Mouse (Mus musculus) forebrain, embryonic 10.5 days (tissue): ENCODE measurements around the gene Wwtr1. TPM values are rescaled to one million over a fixed set of nuclear protein-coding genes. Genes with fewer than 3 reads are reported as not detected.
A peak's percentile ranks its signal among the peaks of the same experiment; 100 is the strongest.

ENCODE experiments used
- DNase-seq: peaks from one replicate; pipeline ENCODE4 v3.0.0-alpha.2; 2017; ENCODE audit warnings: low spot score; ENCODE audit errors: extremely low spot score
- H3K27ac ChIP-seq: fragments of 300-500 bp; sonication (generic); 2 replicates; pipeline ENCODE4 v1.5.1; 2016; ENCODE audit warnings: mild to moderate bottlenecking
- H3K27me3 ChIP-seq: fragments of 300-500 bp; sonication (generic); 2 replicates; pipeline ENCODE4 v1.6.1; 2016; ENCODE audit warnings: mild to moderate bottlenecking; ENCODE audit not compliant: poor library complexity, severe bottlenecking
- H3K36me3 ChIP-seq: fragments of 300-500 bp; sonication (generic); replicated peaks from 2 replicates; pipeline ENCODE4 v1.6.1; 2016; ENCODE audit warnings: mild to moderate bottlenecking, moderate library complexity
- H3K4me1 ChIP-seq: fragments of 300-500 bp; sonication (generic); 2 replicates; pipeline ENCODE4 v1.6.1; 2016
- H3K4me3 ChIP-seq: fragments of 300-500 bp; sonication (generic); 2 replicates; pipeline ENCODE4 v1.5.1; 2016; ENCODE audit warnings: mild to moderate bottlenecking, moderate library complexity
- H3K9me3 ChIP-seq: fragments of 300-500 bp; sonication (generic); 2 replicates; pipeline ENCODE4 v1.6.1; 2016; ENCODE audit warnings: mild to moderate bottlenecking, moderate library complexity
- WGBS: fragments of 180-500 bp; shearing (Covaris S2); methylation state at CpG from one replicate; pipeline ENCODE4 v1.1.7; 2016; 5-methylcytosine and 5-hydroxymethylcytosine counted together
- polyA plus RNA-seq: library from polyadenylated mRNA; unstranded; fragments of >200 nt; fragmentation: Nextera tagmentation; extraction: Ambion mirVana; gene quantifications from 2 replicates; pipeline ENCODE4 v1.2.1, GENCODE M21; 2016

Gene Wwtr1
- polyA plus RNA-seq, 1 experiment from 2014 or later: 11.3 TPM

DNA sequence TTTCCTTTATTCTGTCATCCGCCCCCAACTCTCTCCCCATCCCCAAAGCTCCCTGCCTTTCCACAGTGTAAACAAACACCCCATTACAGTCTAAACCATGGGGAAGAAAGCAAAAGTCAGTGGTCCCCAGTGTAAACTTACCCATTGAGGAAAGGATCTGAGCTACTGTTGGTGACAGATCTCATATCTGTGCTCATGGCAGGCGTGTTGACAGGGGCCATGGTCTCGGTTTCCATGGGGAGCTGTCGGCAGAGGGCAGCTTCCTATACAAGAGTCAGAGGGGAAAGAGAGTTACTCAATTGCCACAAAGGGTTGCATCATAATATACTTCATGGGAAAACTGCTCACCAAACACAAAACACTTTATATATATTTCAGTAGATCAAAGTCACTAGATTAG, 112.4 kb downstream of the Wwtr1 start:
- no peak overlapping the region for H3K4me3 ChIP-seq
- WGBS: 93% methylated on average over 4 of the region's 4 CpGs

DNA sequence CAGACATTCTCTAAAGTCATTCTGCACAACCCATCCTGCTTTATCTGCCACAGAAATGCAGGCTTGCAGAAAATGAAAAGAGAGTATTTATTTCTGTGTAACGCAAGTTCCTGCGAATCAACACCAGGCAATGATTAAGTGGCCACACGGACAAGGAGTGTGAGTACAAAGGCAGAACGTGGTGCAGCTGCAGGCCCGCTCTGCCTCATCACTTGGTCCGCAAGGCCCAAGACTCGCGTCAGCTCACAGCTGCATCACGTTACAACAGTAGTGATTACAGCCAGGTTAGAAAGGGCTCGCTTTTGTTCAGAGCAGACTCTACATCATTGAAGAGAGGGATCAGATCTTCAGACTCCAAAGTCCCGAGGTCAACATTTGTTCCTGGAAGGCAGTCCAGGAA, 117.1 kb downstream of the Wwtr1 start:
- Histone ChIP-seq H3K27ac (no peak overlapping the region), H3K4me3 (no peak overlapping the region), H3K9me3 (no peaks in the 10 kb centered on the region), H3K27me3 (no peaks in the 10 kb centered on the region), H3K4me1 (no peaks in the 10 kb centered on the region), H3K36me3 (peaks cover 32% of the 10 kb centered on the region)
- no peak for DNase-seq
- WGBS: 76% methylated on average over 11 of the region's 11 CpGs

More for the DNA sequence above, 112.4 kb downstream of the Wwtr1 start:
- peaks cover 27% of the 10 kb centered on the region for H3K36me3 ChIP-seq
- H3K27ac ChIP-seq: no peak overlapping the region
- H3K9me3 ChIP-seq: no peaks in the 10 kb centered on the region
- H3K4me1 ChIP-seq: no peaks in the 10 kb centered on the region
- H3K27me3 ChIP-seq: no peaks in the 10 kb centered on the region
- DNase-seq: no peak

DNA sequence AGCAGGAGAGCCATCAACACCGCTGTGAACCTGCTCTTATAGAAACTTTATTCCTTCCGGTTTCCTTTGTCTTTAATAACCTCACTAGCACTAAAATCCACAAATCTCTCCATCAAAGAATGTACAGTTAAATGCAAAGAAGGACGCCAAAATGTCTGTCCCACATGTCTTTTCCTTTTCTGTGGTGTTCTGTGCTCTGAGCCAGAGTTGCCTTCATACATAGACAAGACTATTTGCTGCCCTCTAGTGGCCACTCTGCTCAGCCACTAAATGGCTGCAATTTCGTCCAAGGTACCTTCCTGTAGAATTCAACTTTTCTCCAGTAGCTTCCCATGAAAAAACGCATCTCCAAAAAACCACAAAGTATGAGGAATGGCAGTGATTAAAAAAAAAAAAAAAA, 127.3 kb downstream of the Wwtr1 start:
- 39% methylated on average over 5 of the region's 5 CpGs for WGBS
- peak; percentile 57 for DNase-seq
- Histone ChIP-seq H3K9me3 (no peaks in the 10 kb centered on the region), H3K27ac (no peak overlapping the region), H3K4me1 (no peaks in the 10 kb centered on the region), H3K36me3 (no peaks in the 10 kb centered on the region), H3K4me3 (no peak overlapping the region), H3K27me3 (no peaks in the 10 kb centered on the region)

DNA sequence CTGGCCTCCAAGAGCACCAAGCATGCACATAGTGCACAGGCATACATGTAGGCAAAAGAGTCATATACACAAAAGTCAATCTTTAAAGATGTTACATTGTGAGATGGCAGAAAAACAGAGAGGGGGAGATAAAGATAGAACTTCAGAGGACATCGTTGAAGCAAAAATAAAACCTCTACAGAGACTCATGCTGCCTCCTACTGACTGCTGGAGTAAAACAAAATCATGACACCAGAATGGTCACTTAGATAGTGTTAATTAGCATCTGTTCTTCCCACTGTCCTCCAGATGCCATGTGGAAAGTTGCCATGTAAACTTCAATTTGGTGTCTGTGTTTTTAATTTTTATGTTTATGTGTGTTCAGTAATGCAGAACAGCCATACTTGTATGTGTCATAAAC, 127.8 kb downstream of the Wwtr1 start:
- Histone ChIP-seq H3K4me3 (no peak overlapping the region), H3K27me3 (no peaks in the 10 kb centered on the region), H3K9me3 (no peaks in the 10 kb centered on the region), H3K36me3 (no peaks in the 10 kb centered on the region), H3K4me1 (no peaks in the 10 kb centered on the region), H3K27ac (no peak overlapping the region)
- no peak for DNase-seq
- WGBS: 62% methylated on average over 1 of the region's 1 CpGs

DNA sequence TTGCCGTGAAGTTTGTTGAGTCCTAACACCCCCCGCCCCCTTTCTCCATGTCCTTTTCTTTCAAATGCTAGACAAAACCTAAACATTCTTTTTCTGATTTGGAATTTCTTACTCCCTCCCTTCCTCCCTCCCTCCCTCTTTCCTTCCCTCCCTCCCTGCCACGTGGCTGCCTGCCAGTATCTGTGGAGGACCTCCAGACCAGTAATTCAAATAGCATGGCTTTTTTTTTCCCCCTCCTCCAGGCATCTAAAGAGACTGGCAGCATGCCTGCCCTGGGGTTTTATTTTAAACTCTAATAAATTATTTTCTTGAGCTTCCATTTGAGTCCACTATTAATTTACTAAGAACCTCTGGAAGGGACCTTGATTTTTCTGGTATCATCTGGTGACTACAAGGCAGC, 130.0 kb downstream of the Wwtr1 start:
- no peaks in the 10 kb centered on the region for H3K36me3 ChIP-seq
- H3K4me1 ChIP-seq: no peaks in the 10 kb centered on the region
- no peak for DNase-seq
- no peak overlapping the region for H3K4me3 ChIP-seq
- no peaks in the 10 kb centered on the region for H3K27me3 ChIP-seq
- 69% methylated on average over 3 of the region's 3 CpGs for WGBS
- H3K27ac ChIP-seq: no peak overlapping the region
- H3K9me3 ChIP-seq: no peaks in the 10 kb centered on the region

DNA sequence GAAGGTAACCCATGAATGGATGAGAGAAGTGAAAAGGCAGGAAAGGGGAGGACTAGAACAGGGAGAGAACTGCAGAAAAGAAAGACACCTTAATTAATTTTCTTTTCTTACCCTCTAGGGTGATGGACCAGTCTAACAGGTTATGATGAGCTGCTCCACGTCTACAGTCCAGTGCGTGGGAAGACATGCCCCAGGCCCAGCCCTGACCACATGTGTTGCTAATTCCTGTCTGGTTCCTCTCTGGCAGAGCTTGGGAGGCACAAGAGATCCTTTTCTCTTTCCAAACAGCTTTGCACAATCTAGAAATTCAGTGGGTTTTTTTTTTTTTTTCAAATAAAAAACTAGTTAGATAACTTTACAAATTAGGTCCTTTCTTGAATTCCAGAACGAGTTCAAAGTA, 134.8 kb downstream of the Wwtr1 start:
- H3K27me3 ChIP-seq: no peaks in the 10 kb centered on the region
- no peaks in the 10 kb centered on the region for H3K4me1 ChIP-seq
- 67% methylated on average over 3 of the region's 3 CpGs for WGBS
- no peaks in the 10 kb centered on the region for H3K36me3 ChIP-seq
- no peaks in the 10 kb centered on the region for H3K9me3 ChIP-seq
- DNase-seq: no peak
- H3K27ac ChIP-seq: no peak overlapping the region
- no peak overlapping the region for H3K4me3 ChIP-seq

DNA sequence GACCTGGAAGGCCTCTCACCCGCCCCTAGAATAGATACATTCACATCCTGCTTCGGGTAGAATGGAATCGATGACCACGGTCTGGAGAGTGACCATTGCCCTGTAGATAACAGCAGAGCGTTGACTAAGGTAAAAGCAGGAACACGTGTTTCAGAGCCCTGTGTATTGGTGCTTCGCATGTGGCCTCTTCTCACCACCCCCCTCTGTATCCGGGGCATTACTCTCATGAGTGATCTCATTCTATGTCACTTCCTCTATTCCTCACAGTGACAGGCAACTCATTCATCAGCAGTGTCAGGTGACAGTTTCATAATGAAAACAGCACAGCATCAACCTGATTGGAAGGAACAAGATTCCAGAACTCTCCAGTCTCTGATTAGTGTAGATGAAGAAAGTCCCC, 140.3 kb downstream of the Wwtr1 start:
- Histone ChIP-seq H3K27me3 (no peaks in the 10 kb centered on the region), H3K36me3 (no peaks in the 10 kb centered on the region), H3K9me3 (no peaks in the 10 kb centered on the region), H3K4me3 (no peak overlapping the region), H3K4me1 (no peaks in the 10 kb centered on the region), H3K27ac (no peak overlapping the region)
- no peak for DNase-seq
- WGBS: 90% methylated on average over 8 of the region's 8 CpGs

DNA sequence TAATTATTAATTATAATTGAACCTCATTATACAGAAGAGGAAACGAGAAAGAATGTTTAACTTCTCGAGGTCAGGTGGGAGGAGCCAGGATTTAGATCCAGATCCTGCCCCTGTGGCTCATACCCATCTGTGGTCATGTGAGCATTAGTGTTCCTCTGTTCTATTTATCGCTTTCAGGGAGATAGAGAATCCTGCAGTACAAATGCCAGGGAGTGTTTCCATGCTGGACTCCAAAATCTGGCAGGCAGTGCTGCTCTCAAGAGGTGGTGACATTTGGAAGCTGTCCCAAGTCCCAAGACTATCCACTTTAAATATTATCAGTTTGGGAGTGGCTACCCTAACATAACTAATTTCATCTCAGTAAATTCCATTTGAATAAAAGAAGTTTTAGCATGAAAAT, 144.0 kb downstream of the Wwtr1 start:
- no peak for DNase-seq
- WGBS: 83% methylated on average over 3 of the region's 3 CpGs
- Histone ChIP-seq H3K27me3 (no peaks in the 10 kb centered on the region), H3K36me3 (no peaks in the 10 kb centered on the region), H3K27ac (no peak overlapping the region), H3K4me1 (peaks cover 6% of the 10 kb centered on the region; the same call in 1 of the 2 replicates), H3K9me3 (no peaks in the 10 kb centered on the region), H3K4me3 (no peak overlapping the region)

DNA sequence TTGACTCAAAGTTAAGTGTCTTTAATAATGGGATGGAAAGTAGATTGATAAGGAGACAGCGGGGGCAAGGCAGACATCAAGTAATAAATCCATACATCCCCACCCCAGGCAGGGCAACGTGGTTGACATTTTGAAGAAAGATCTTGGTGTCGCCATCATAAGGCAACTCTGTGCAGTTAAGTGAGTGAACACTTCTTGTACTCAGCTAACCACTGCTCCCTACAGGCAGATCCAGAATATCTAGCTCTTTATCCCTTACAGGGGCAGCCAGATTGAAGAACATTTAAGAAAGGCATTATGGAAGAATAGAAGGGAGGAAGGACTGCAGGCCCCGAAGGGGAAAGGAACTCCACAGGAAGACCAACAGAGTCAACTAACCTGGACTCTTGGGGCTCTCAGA, 146.2 kb downstream of the Wwtr1 start:
- H3K36me3 ChIP-seq: no peaks in the 10 kb centered on the region
- no peaks in the 10 kb centered on the region for H3K27me3 ChIP-seq
- H3K4me1 ChIP-seq: peaks cover 6% of the 10 kb centered on the region; the same call in 1 of the 2 replicates
- WGBS: 70% methylated on average over 4 of the region's 4 CpGs
- H3K27ac ChIP-seq: no peak overlapping the region
- no peak overlapping the region for H3K4me3 ChIP-seq
- no peaks in the 10 kb centered on the region for H3K9me3 ChIP-seq
- DNase-seq: no peak

DNA sequence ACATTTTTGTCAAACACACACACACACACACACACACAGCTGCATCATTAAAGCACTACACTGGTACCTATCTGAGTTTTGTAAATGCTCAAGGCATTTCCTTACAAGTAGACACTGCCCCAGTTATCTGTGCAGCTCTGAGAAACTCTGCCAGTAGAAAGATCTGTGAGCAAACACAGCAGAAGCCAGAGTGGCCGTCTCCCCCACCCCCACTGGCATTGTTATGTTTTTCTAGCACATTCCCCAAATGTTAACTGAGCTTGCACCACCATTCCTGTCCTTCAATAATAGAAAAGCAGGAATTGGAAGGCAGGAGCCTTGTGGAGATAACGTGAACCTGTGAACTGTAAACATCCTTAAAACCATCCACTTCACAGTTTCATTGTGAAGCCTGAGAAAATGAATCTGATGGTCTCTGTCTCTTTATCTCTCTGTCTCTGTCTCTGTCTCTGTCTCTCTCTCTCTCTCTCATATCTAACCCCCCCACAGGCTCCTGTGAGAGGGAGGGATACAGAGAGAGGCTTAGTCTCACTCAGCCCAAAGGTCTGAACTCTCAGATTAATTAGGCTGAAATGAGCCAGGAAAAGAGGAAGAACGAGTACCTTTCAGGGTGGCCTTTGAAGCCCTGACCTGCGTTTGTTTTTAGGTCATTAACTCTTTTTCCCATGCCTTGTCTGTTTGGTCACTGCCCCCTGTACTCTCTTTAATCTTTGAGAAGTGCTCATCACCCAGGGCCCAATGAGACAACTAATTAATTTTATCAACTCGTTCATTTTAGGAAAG, 146.8 kb downstream of the Wwtr1 start:
- Histone ChIP-seq H3K9me3 (no peaks in the 10 kb centered on the region), H3K36me3 (no peaks in the 10 kb centered on the region), H3K4me1 (peaks cover 6% of the 10 kb centered on the region; the same call in 1 of the 2 replicates), H3K27me3 (no peaks in the 10 kb centered on the region), H3K27ac (0 out of 2 replicates have a peak overlapping the region, but pooled peaks have one; percentile 44), H3K4me3 (no peak overlapping the region)
- WGBS: 46% methylated on average over 5 of the region's 5 CpGs
- DNase-seq: no peak

DNA sequence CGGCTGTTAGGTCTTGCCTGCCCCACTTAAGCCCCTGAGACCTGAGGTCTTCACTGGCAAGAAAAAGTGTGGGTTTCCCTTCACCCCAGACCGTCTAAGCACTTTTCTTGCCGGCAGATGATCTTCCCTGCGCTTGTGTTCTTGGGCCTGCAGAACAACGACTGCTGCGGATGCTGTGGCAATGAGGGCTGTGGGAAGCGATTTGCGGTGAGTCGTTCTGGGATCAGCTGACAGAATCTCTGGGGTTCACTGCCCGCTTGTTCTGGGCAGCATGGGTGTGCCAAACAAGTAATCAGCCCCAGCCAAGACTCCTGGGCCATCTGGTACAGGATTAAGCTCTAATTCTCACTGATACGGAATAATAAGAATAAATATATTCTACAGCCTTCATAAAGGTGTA, 149.4 kb downstream of the Wwtr1 start:
- Histone ChIP-seq H3K36me3 (no peaks in the 10 kb centered on the region), H3K4me3 (no peak overlapping the region), H3K27me3 (no peaks in the 10 kb centered on the region), H3K27ac (no peak overlapping the region), H3K4me1 (peaks cover 6% of the 10 kb centered on the region; the same call in 1 of the 2 replicates), H3K9me3 (no peaks in the 10 kb centered on the region)
- 89% methylated on average over 11 of the region's 11 CpGs for WGBS
- DNase-seq: no peak

DNA sequence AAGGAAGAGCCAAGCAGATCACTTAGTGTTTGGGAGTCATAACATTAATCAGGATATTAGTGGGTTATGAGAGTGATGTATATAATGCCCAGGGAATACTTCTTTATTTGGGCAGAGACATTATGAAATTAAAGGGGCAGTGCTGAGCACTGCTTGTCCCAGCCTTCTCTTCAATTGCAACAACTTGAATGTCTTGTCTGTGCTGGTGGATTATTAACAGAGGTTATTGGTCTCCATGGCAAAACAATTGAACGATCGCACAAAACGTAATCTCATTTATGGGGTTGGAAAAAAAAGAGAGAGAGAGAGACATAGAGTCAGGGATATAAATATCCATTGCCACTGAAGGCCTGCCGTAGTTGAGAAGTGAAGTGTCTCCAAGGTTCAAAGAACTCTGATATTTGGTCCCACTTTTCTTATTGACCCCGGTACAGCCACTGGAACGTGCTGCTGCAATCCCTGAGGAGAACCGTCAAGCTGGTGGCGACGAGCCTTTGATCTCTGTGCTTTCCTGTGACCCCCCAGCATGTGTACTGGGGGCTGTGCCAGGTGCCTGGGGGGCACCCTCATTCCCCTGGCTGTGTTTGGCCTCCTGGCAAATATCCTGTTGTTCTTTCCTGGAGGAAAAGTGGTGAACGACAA, 150.5 kb downstream of the Wwtr1 start, which contains the start of gene Tm4sf4:
Tm4sf4 (plus strand) TSS at position 226 of the 642 bp plus-strand sequence.
- Histone ChIP-seq H3K27ac (no peak within 1 kb of the TSS), H3K27me3 (no peaks in the 10 kb centered on the region)
- WGBS: 85% methylated on average over 10 of the region's 10 CpGs

DNA sequence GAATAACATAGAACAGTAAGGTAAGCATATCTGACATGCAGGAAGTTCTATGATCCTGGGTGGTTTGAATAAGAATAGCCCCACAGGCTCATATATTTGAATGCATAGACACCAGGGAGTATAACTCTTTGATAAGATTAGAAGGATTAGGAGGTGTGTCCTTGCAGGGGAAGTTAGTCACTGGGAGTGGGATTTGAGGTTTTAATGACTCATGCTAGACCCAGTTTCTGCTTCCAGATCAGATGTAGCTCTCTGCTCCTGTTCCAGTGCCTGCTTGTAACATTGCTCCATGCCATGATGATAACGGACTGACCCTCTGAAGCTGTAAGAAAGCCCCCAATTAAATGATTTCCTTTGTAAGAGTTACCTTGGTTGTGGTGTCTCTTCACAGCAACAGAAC, 155.1 kb downstream of the Wwtr1 start:
- Histone ChIP-seq H3K4me3 (no peak overlapping the region), H3K27me3 (no peaks in the 10 kb centered on the region), H3K9me3 (no peaks in the 10 kb centered on the region), H3K4me1 (no peaks in the 10 kb centered on the region), H3K27ac (no peak overlapping the region), H3K36me3 (no peaks in the 10 kb centered on the region)
- no peak for DNase-seq
- WGBS: 88% methylated on average over 1 of the region's 1 CpGs

More for the DNA sequence above, 150.5 kb downstream of the Wwtr1 start, which contains the start of gene Tm4sf4:
- Histone ChIP-seq H3K9me3 (no peaks in the 10 kb centered on the region), H3K36me3 (no peaks in the 10 kb centered on the region), H3K4me1 (peaks cover 6% of the 10 kb centered on the region; the same call in 1 of the 2 replicates), H3K4me3 (no peak within 1 kb of the TSS)
- DNase-seq: no peak
